Mouse (Mus musculus): ENCODE data around the gene Stkld1. TPM values are rescaled to one million over a fixed set of nuclear protein-coding genes. Genes with fewer than 3 reads are reported as not detected.

Gene Stkld1
- total and polyA plus RNA-seq, 3 experiments, result 0.13 to 0.29 (median 0.19) TPM

DNA sequence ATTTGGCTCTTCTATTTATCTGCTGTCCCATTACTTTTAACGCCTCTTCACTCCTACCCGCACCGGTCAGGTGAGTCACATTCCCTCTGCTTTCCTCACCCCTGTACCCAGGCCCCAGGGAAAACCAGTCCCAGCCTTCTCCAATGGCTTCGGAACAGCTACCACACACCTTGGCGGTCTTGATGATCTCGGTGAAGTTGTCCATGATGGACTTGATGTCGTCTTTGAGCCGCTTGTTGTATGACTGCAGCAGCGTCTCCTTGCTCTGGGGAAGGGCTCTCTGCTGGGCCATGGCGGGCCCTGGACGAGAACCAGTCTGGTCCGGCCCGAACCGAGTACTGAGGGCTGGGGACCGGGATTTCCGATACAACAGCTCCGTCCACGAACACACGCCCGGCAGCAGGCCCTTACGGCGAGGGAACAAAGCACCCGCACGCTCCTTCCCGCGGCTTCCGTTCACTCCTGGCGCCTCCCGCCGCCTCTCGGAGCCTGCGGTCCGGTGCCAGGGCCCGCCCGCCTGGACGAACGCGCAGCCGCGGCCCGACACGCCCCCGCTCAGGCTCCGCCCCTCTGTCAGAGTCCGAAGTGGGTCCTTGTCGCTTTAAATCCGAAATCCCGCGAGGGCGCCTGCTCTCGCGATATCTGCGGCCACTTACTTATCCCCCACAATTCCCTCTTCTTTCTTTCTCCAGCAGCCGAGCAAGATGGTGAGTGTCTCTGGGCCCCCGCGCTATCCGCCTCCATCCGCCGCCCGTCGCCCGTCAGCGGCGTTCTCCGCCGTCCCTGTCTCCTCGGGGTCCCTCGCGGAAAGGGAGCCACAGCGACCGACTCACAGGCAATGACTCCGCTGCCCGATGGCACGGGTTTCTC lies 23.5 kb upstream of the Stkld1 start, which contains the start of the genes Med22 and Rpl7a:
Gene Med22 (minus strand): TSS at position 554 of the 870 bp plus-strand sequence.
Gene Rpl7a (plus strand): TSS at position 641 of the 870 bp plus-strand sequence.
- Histone ChIP-seq H3K36me3 (replicated peaks in 1 of 2; ENCODE audit: control insufficient read depth in 1 of 2, insufficient read depth in 1 of 2, low read length in 1 of 2) (peaks cover 59 to 72% of the 10 kb centered on the region in 2 experiments), H3K4me3 (replicated peaks in 1 of 3; ENCODE audit: low read depth in 2 of 3, low read length in 2 of 3, poor library complexity in 1 of 3) (peak within 1 kb of the TSS; percentile 69 to 98 (median 97)), H3K79me2 (replicated peaks; ENCODE audit: control insufficient read depth, extremely low read depth, insufficient read depth, poor library complexity, severe bottlenecking) (peaks cover 70% of the 10 kb centered on the region), H3K27me3 (replicated peaks) (no peaks in the 10 kb centered on the region), H3K9ac (ENCODE audit: insufficient read depth, low read depth) (peak within 1 kb of the TSS; percentile 98), H3K27ac (ENCODE audit: insufficient read depth, low read depth) (peak within 1 kb of the TSS; percentile 83), H3K4me1 (ENCODE audit: control insufficient read depth in 1 of 2, insufficient read depth in 2 of 2) (peaks cover 21 to 52% of the 10 kb centered on the region in 2 experiments), H3K4me2 (ENCODE audit: insufficient read depth, low read depth, poor library complexity, severe bottlenecking) (peak within 1 kb of the TSS; percentile 90), H3K9me3 (replicated peaks; ENCODE audit: low read length) (no peaks in the 10 kb centered on the region)
- peak; percentile 98 for DNase-seq (ENCODE audit: extremely low read depth)
- in situ Hi-C loops (cut with MboI; ENCODE audit: low pct_ligation_motif_present, low pct_unique_long_range_greater_than_20kb, low sequenced_read_pairs) (no loop called here), dilution Hi-C loops (cut with MboI; ENCODE audit: extremely low pct_ligation_motif_present, extremely low pct_unique_long_range_greater_than_20kb, low sequenced_read_pairs) (no loop called here)
- peak; percentile 99 for TF ChIP-seq POLR2A (IDR thresholded peaks at IDR 0.05; ENCODE audit: low read depth, low read length)
- TF ChIP-seq CTCF (conservative IDR thresholded peaks at IDR 0.05 in 1 of 2, IDR thresholded peaks at IDR 0.05 in 1 of 2; ENCODE audit: low read depth in 2 of 2, low read length in 2 of 2), result no peak
- TF ChIP-seq USF2 (conservative IDR thresholded peaks at IDR 0.05; ENCODE audit: low read depth, low read length), result no peak
- TF ChIP-seq ZC3H11A (IDR thresholded peaks at IDR 0.05; ENCODE audit: low read depth, low read length), result no peak
- TF ChIP-seq MXI1 (IDR thresholded peaks at IDR 0.05; ENCODE audit: low read depth, low read length), result peak; percentile 73
- TF ChIP-seq ELF1 (IDR thresholded peaks at IDR 0.05; ENCODE audit: low read depth, low read length), result no peak; the same call in 1 of the 2 replicates
- peak; percentile 82 for TF ChIP-seq POLR2AphosphoS2 (IDR thresholded peaks at IDR 0.05; ENCODE audit: low read depth, low read length)
- TF ChIP-seq BHLHE40 (IDR thresholded peaks at IDR 0.05; ENCODE audit: low read depth, low read length), result peak; percentile 43; the same call in 1 of the 2 replicates
- peak; percentile 84 for TF ChIP-seq SIN3A (IDR thresholded peaks at IDR 0.05; ENCODE audit: low read length)
- peak; percentile 97 for TF ChIP-seq NELFE (IDR thresholded peaks at IDR 0.05; ENCODE audit: low read depth, low read length)
- TF ChIP-seq TCF12 (IDR thresholded peaks at IDR 0.05; ENCODE audit: low read depth, low read length), result peak; percentile 97
- peak; percentile 80 for TF ChIP-seq HCFC1 (IDR thresholded peaks at IDR 0.05; ENCODE audit: low read depth, low read length)
- TF ChIP-seq EP300 (IDR thresholded peaks at IDR 0.05; ENCODE audit: low read length), result no peak
- peak; percentile 3; the same call in 1 of the 2 replicates for TF ChIP-seq MAX (IDR thresholded peaks at IDR 0.05; ENCODE audit: low read length)
- no peak for TF ChIP-seq USF1 (IDR thresholded peaks at IDR 0.05; ENCODE audit: low read depth, low read length)
- peak; percentile 3; the same call in 1 of the 2 replicates for TF ChIP-seq RCOR1 (conservative IDR thresholded peaks at IDR 0.05; ENCODE audit: low read depth, low read length)
- no peak for TF ChIP-seq MAZ (IDR thresholded peaks at IDR 0.05; ENCODE audit: low read depth, low read length)
- TF ChIP-seq MYC (IDR thresholded peaks at IDR 0.05; ENCODE audit: low read depth, low read length), result peak; percentile 82
- no peak for TF ChIP-seq ZNF384 (IDR thresholded peaks at IDR 0.05; ENCODE audit: low read depth, low read length)
- peak; percentile 84 for TF ChIP-seq NRF1 (IDR thresholded peaks at IDR 0.05; ENCODE audit: low read depth, low read length)
- TF ChIP-seq CHD1 (IDR thresholded peaks at IDR 0.05; ENCODE audit: low read depth, low read length), result no peak
- TF ChIP-seq UBTF (IDR thresholded peaks at IDR 0.05; ENCODE audit: low read depth, low read length), result peak; percentile 13; the same call in 1 of the 2 replicates
- no peak for TF ChIP-seq GABPA (IDR thresholded peaks at IDR 0.05; ENCODE audit: insufficient replicate concordance, low read depth, low read length)
- TF ChIP-seq JUN (IDR thresholded peaks at IDR 0.05; ENCODE audit: insufficient read depth, low read depth, low read length), result no peak
- no peak for TF ChIP-seq ETS1 (conservative IDR thresholded peaks at IDR 0.05; ENCODE audit: low read depth, low read length)
- no peak for TF ChIP-seq RAD21 (IDR thresholded peaks at IDR 0.05; ENCODE audit: low read depth, low read length)
- TF ChIP-seq MEF2A (IDR thresholded peaks at IDR 0.05; ENCODE audit: borderline replicate concordance, low read depth, low read length), result no peak
- no peak for TF ChIP-seq MAFK (IDR thresholded peaks at IDR 0.05; ENCODE audit: insufficient replicate concordance, low read length)
- peak; percentile 99 for TF ChIP-seq CHD2 (IDR thresholded peaks at IDR 0.05; ENCODE audit: low read length)
- TF ChIP-seq SMC3 (IDR thresholded peaks at IDR 0.05; ENCODE audit: low read depth, low read length), result no peak
- TF ChIP-seq IRF4 (IDR thresholded peaks at IDR 0.05; ENCODE audit: low read depth, low read length), result 0 out of 2 replicates have a peak, but pooled peaks have one; percentile 7
- TF ChIP-seq E2F4 (IDR thresholded peaks at IDR 0.05; ENCODE audit: insufficient replicate concordance, low read depth, low read length), result no peak
- TF ChIP-seq ZKSCAN1 (IDR thresholded peaks at IDR 0.05; ENCODE audit: borderline replicate concordance, low read depth, low read length), result no peak
- TF ChIP-seq ZMIZ1 (IDR thresholded peaks at IDR 0.05; ENCODE audit: low read depth, low read length), result peak; percentile 94
- TF ChIP-seq PAX5 (IDR thresholded peaks at IDR 0.05; ENCODE audit: low read length), result no peak
- TF ChIP-seq TBP (conservative IDR thresholded peaks at IDR 0.05; ENCODE audit: low read depth, low read length), result peak; percentile 95
- TF ChIP-seq JUND (conservative IDR thresholded peaks at IDR 0.05; ENCODE audit: low read depth, low read length), result no peak
- peak; percentile 93 for TF ChIP-seq KAT2A (IDR thresholded peaks at IDR 0.05; ENCODE audit: insufficient replicate concordance, low read length)

All from CH12.LX (cell line).